Mouse (Mus musculus): Measurements from ENCODE around the gene Rfpl4. TPM values are rescaled to one million over a fixed set of nuclear protein-coding genes. Genes with fewer than 3 reads are reported as not detected.
"Not testable (repeated sequence)": the region's sequence is repeated elsewhere in the genome, so short reads cannot be mapped to it uniquely, and the experiment has no call there.

Rfpl4 gene
- not detected in 2 replicates for polyA plus RNA-seq (2014; fragmentation: Nextera tagmentation; extraction: Ambion mirVana)

GRCm38 (mm10) chr7:5116850-5117249 lies at the start of gene Rfpl4:
Gene Rfpl4, minus strand, starts transcription at chr7:5116950.
- Histone ChIP-seq H3K9me3 (ENCODE audit: control insufficient read depth, low read length) (no peaks in the 10 kb centered on the region), H3K4me3 (ENCODE audit: low read depth, low read length) (no peak within 1 kb of the TSS), H3K27ac (ENCODE audit: low read depth, low read length) (no peak within 1 kb of the TSS), H3K9ac (ENCODE audit: low read length) (no peak within 1 kb of the TSS), H3K4me1 (ENCODE audit: control insufficient read depth, insufficient read depth, low read length) (no peaks in the 10 kb centered on the region), H3K4me2 (no peak within 1 kb of the TSS), H3K27me3 (ENCODE audit: control insufficient read depth, insufficient read depth, low read length) (no peaks in the 10 kb centered on the region), H3K36me3 (ENCODE audit: control insufficient read depth, insufficient read depth, low read length) (no peaks in the 10 kb centered on the region)
- no peak for ATAC-seq (ENCODE audit: low FRiP score)
- no peak for DNase-seq (ENCODE audit: low spot score, missing footprints)
- WGBS = 89% methylated on average over 3 of the region's 3 CpGs

GRCm38 (mm10) chr7:5149570-5149969 lies 32.8 kb upstream of the Rfpl4 start, which contains the start of gene Vmn1r55:
Gene Vmn1r55, minus strand, starts transcription at chr7:5149670.
- not testable (repeated sequence) for DNase-seq (ENCODE audit: low spot score, missing footprints); H3K36me3 ChIP-seq (ENCODE audit: control insufficient read depth, insufficient read depth, low read length); ATAC-seq (ENCODE audit: low FRiP score)

GRCm38 (mm10) chr7:5125549-5126406 lies 9.0 kb upstream of the Rfpl4 start, which contains the start of gene Rasl2-9:
Gene Rasl2-9, minus strand, starts transcription at chr7:5125950.
- Histone ChIP-seq H3K27me3 (ENCODE audit: control insufficient read depth, insufficient read depth, low read length) (no peaks in the 10 kb centered on the region), H3K9ac (ENCODE audit: low read length) (peak within 1 kb of the TSS; percentile 52), H3K4me3 (ENCODE audit: low read depth, low read length) (peak within 1 kb of the TSS; percentile 23), H3K36me3 (ENCODE audit: control insufficient read depth, insufficient read depth, low read length) (no peaks in the 10 kb centered on the region), H3K4me1 (ENCODE audit: control insufficient read depth, insufficient read depth, low read length) (no peaks in the 10 kb centered on the region), H3K4me2 (peak within 1 kb of the TSS; percentile 39), H3K27ac (ENCODE audit: low read depth, low read length) (no peak within 1 kb of the TSS), H3K9me3 (ENCODE audit: control insufficient read depth, low read length) (no peaks in the 10 kb centered on the region)
- ATAC-seq (ENCODE audit: low FRiP score) (peak; percentile 90), DNase-seq (ENCODE audit: low spot score, missing footprints) (peak; percentile 97)
- 22% methylated on average over 42 of the region's 42 CpGs for WGBS

More at GRCm38 (mm10) chr7:5149570-5149969, 32.8 kb upstream of the Rfpl4 start, which contains the start of gene Vmn1r55:
- not testable (repeated sequence) for H3K9me3 ChIP-seq (ENCODE audit: control insufficient read depth, low read length); H3K27ac ChIP-seq (ENCODE audit: low read depth, low read length); H3K27me3 ChIP-seq (ENCODE audit: control insufficient read depth, insufficient read depth, low read length); H3K4me1 ChIP-seq (ENCODE audit: control insufficient read depth, insufficient read depth, low read length); H3K4me3 ChIP-seq (ENCODE audit: low read depth, low read length); H3K9ac ChIP-seq (ENCODE audit: low read length); H3K4me2 ChIP-seq

GRCm38 (mm10) chr7:5125078-5125477 lies 8.3 kb upstream of the Rfpl4 start:
- 91% methylated on average over 8 of the region's 8 CpGs for WGBS
- Histone ChIP-seq H3K9ac (ENCODE audit: low read length) (no peak overlapping the region), H3K4me3 (ENCODE audit: low read depth, low read length) (no peak overlapping the region), H3K36me3 (ENCODE audit: control insufficient read depth, insufficient read depth, low read length) (no peaks in the 10 kb centered on the region), H3K27ac (ENCODE audit: low read depth, low read length) (no peak overlapping the region), H3K9me3 (ENCODE audit: control insufficient read depth, low read length) (no peaks in the 10 kb centered on the region), H3K4me2 (no peak overlapping the region), H3K4me1 (ENCODE audit: control insufficient read depth, insufficient read depth, low read length) (no peaks in the 10 kb centered on the region), H3K27me3 (ENCODE audit: control insufficient read depth, insufficient read depth, low read length) (no peaks in the 10 kb centered on the region)
- ATAC-seq (ENCODE audit: low FRiP score) (no peak), DNase-seq (ENCODE audit: low spot score, missing footprints) (no peak)

- H3K4me3 ChIP-seq (ENCODE audit: low read depth, low read length) = no peak overlapping the region
- H3K36me3 ChIP-seq (ENCODE audit: control insufficient read depth, insufficient read depth, low read length) = no peaks in the 10 kb centered on the region
- H3K9ac ChIP-seq (ENCODE audit: low read length) = no peak overlapping the region
- no peak overlapping the region for H3K27ac ChIP-seq (ENCODE audit: low read depth, low read length)
- H3K4me1 ChIP-seq (ENCODE audit: control insufficient read depth, insufficient read depth, low read length) = no peaks in the 10 kb centered on the region
- no peak for ATAC-seq (ENCODE audit: low FRiP score)
- H3K9me3 ChIP-seq (ENCODE audit: control insufficient read depth, low read length) = no peaks in the 10 kb centered on the region
- no peaks in the 10 kb centered on the region for H3K27me3 ChIP-seq (ENCODE audit: control insufficient read depth, insufficient read depth, low read length)
- no peak for DNase-seq (ENCODE audit: low spot score, missing footprints)
- no peak overlapping the region for H3K4me2 ChIP-seq
- WGBS = 56% methylated on average over 3 of the region's 3 CpGs
These were observed 4.0 kb downstream of the Rfpl4 start for GRCm38 (mm10) chr7:5112701-5113100.

GRCm38 (mm10) chr7:5109301-5109700 lies 7.4 kb downstream of the Rfpl4 start:
- no peak overlapping the region for H3K4me2 ChIP-seq
- no peaks in the 10 kb centered on the region for H3K9me3 ChIP-seq (ENCODE audit: control insufficient read depth, low read length)
- H3K27ac ChIP-seq (ENCODE audit: low read depth, low read length) = no peak overlapping the region
- no peaks in the 10 kb centered on the region for H3K36me3 ChIP-seq (ENCODE audit: control insufficient read depth, insufficient read depth, low read length)
- H3K4me1 ChIP-seq (ENCODE audit: control insufficient read depth, insufficient read depth, low read length) = no peaks in the 10 kb centered on the region
- no peak overlapping the region for H3K9ac ChIP-seq (ENCODE audit: low read length)
- WGBS = 82% methylated on average over 8 of the region's 8 CpGs
- DNase-seq (ENCODE audit: low spot score, missing footprints) (no peak), ATAC-seq (ENCODE audit: low FRiP score) (no peak)
- no peaks in the 10 kb centered on the region for H3K27me3 ChIP-seq (ENCODE audit: control insufficient read depth, insufficient read depth, low read length)
- no peak overlapping the region for H3K4me3 ChIP-seq (ENCODE audit: low read depth, low read length)

- no peak overlapping the region for H3K4me2 ChIP-seq
- no peaks in the 10 kb centered on the region for H3K27me3 ChIP-seq (ENCODE audit: control insufficient read depth, insufficient read depth, low read length)
- ATAC-seq (ENCODE audit: low FRiP score) (no peak), DNase-seq (ENCODE audit: low spot score, missing footprints) (no peak)
- H3K9me3 ChIP-seq (ENCODE audit: control insufficient read depth, low read length) = no peaks in the 10 kb centered on the region
- no peak overlapping the region for H3K27ac ChIP-seq (ENCODE audit: low read depth, low read length)
- H3K4me1 ChIP-seq (ENCODE audit: control insufficient read depth, insufficient read depth, low read length) = no peaks in the 10 kb centered on the region
- WGBS = 80% methylated on average over 4 of the region's 4 CpGs
- no peak overlapping the region for H3K9ac ChIP-seq (ENCODE audit: low read length)
- no peaks in the 10 kb centered on the region for H3K36me3 ChIP-seq (ENCODE audit: control insufficient read depth, insufficient read depth, low read length)
- no peak overlapping the region for H3K4me3 ChIP-seq (ENCODE audit: low read depth, low read length)
These were observed 8.5 kb downstream of the Rfpl4 start for GRCm38 (mm10) chr7:5108272-5108671.

- Histone ChIP-seq H3K36me3 (ENCODE audit: control insufficient read depth, insufficient read depth, low read length) (peaks cover under 1% of the 10 kb centered on the region; the same call in 1 of the 2 replicates), H3K9me3 (ENCODE audit: control insufficient read depth, low read length) (no peaks in the 10 kb centered on the region), H3K27ac (ENCODE audit: low read depth, low read length) (no peak overlapping the region), H3K4me1 (ENCODE audit: control insufficient read depth, insufficient read depth, low read length) (no peaks in the 10 kb centered on the region), H3K4me2 (no peak overlapping the region), H3K4me3 (ENCODE audit: low read depth, low read length) (no peak overlapping the region), H3K27me3 (ENCODE audit: control insufficient read depth, insufficient read depth, low read length) (no peaks in the 10 kb centered on the region), H3K9ac (ENCODE audit: low read length) (no peak overlapping the region)
- no peak for ATAC-seq (ENCODE audit: low FRiP score)
- DNase-seq (ENCODE audit: low spot score, missing footprints) = no peak
- WGBS = 86% methylated on average over 2 of the region's 2 CpGs
These were observed 14.2 kb downstream of the Rfpl4 start for GRCm38 (mm10) chr7:5102564-5102963.

GRCm38 (mm10) chr7:5101066-5101663 lies 15.6 kb downstream of the Rfpl4 start:
- H3K36me3 ChIP-seq (ENCODE audit: control insufficient read depth, insufficient read depth, low read length) = peaks cover 5% of the 10 kb centered on the region; the same call in 1 of the 2 replicates
- DNase-seq (ENCODE audit: low spot score, missing footprints) = no peak
- no peaks in the 10 kb centered on the region for H3K9me3 ChIP-seq (ENCODE audit: control insufficient read depth, low read length)
- no peaks in the 10 kb centered on the region for H3K4me1 ChIP-seq (ENCODE audit: control insufficient read depth, insufficient read depth, low read length)
- H3K4me3 ChIP-seq (ENCODE audit: low read depth, low read length) = no peak overlapping the region
- H3K4me2 ChIP-seq = no peak overlapping the region
- WGBS = 90% methylated on average over 10 of the region's 10 CpGs
- no peak overlapping the region for H3K9ac ChIP-seq (ENCODE audit: low read length)
- no peak for ATAC-seq (ENCODE audit: low FRiP score)
- H3K27me3 ChIP-seq (ENCODE audit: control insufficient read depth, insufficient read depth, low read length) = no peaks in the 10 kb centered on the region
- no peak overlapping the region for H3K27ac ChIP-seq (ENCODE audit: low read depth, low read length)

Measured in midbrain, embryonic 11.5 days (tissue).